Mouse (Mus musculus) brown adipose tissue, adult 24 weeks (tissue): ENCODE data around the gene Rassf5. TPM values are rescaled to one million over a fixed set of nuclear protein-coding genes. Genes with fewer than 3 reads are reported as not detected.
A peak's percentile ranks its signal among the peaks of the same experiment; 100 is the strongest.
"Not testable (repeated sequence)": the region's sequence is repeated elsewhere in the genome, so short reads cannot be mapped to it uniquely, and the experiment has no call there.

Experiments
- H3K27ac ChIP-seq: fragments of 200-500 bp; replicated peaks from 2 replicates; pipeline ENCODE4 v1.5.1; 2012; ENCODE audit warnings: low read depth, mild to moderate bottlenecking, low read length
- H3K4me1 ChIP-seq: fragments of 200-500 bp; 2 replicates; pipeline ENCODE4 v1.6.1; 2012; ENCODE audit warnings: low read length, mixed read lengths; ENCODE audit not compliant: control insufficient read depth, insufficient read depth, insufficient read length
- H3K4me3 ChIP-seq: fragments of 200-500 bp; 2 replicates; pipeline ENCODE4 v1.5.1; 2012; ENCODE audit warnings: low read depth, mild to moderate bottlenecking, low read length, moderate library complexity; ENCODE audit not compliant: insufficient read depth
- polyA plus RNA-seq: library from polyadenylated mRNA; stranded (reverse); fragments of >200 nt; gene quantifications from 2 replicates; pipeline ENCODE4 v1.2.4, GENCODE M21; 2012; ENCODE audit not compliant: missing spikeins, insufficient read depth, insufficient read length

Gene Rassf5
- polyA plus RNA-seq, 1 experiment, result 0.99 TPM

DNA sequence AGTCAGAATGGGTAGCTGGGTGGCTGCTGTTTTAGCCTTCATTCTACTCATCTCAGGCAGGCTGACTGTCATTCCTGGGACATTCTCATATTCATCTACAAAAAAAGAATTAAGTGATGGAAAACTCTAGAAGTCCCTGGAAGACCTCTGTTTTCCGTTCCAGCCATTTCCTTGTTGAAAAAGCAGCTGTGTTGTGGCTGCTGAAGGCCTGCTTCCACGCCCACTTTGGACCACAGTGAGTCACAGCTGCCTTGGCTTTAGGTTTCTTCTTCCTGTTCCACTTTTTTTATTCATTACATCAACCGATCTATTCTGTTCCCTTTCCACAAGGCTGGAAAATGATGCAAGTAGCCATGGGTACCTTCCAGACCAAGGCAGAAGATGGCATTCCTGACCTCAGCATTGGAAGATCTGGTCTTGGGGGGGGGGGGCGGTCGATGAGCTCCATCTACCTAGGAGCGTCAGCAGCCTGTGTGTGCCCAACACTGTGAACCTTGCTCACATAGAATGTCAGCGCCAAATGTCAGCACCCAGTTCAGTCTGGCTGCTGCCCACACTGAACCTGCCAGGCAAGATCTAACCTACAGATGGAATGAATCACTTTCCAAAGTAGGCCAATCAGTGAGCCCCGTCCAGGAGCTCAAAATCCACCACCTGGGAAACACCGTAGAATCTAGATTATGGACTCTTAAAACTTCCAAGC is 60.7 kb downstream of the Rassf5 start:
- no peak overlapping the region for H3K4me3 ChIP-seq
- no peaks in the 10 kb centered on the region for H3K4me1 ChIP-seq
- H3K27ac ChIP-seq, result no peak overlapping the region; the same call in 1 of the 2 replicates

DNA sequence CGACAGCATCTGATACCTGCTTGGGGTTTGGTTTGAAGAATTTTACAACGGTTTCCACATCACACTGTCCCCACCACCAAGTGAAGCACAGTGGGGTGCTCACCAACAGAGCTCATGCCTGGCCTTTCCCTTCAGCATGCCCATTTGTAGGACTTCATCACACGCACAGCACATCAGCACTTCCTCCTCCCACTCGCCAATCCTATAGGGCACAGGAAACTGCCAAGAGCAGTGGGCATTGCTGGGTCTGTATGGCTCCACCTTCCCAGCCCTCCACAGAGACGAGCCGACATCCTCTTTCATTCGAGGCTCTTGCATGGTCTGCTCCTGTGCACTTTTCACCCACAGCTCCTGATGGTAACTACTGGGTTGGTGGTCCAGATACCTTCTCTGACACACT is 61.9 kb downstream of the Rassf5 start:
- Histone ChIP-seq H3K4me1 (no peaks in the 10 kb centered on the region), H3K27ac (no peak overlapping the region), H3K4me3 (no peak overlapping the region)

- H3K27ac ChIP-seq, result no peak overlapping the region
Measured at GRCm38 (mm10) chr1:131181642-131182527, 63.2 kb downstream of the Rassf5 start.

DNA sequence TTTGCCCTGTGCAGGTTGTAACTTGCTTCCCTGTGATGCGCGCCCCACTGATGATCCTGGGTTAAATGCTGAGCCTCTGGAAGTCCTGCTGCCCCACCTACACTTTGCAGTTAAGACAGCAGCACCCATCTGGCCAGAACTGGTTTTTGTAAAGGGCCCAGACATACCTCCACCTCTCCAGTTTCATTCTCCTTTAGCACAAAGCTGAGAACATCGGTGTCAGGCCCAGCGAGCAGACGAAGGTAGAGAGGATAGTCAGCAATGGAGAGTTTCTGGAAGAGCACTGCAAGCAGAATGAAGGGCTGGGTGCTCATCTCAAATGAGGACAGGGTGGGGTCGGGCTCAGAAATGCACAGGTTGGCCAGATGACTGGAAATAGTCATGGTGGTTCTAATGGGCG is 64.7 kb downstream of the Rassf5 start:
- Histone ChIP-seq H3K27ac (no peak overlapping the region), H3K4me3 (no peak overlapping the region), H3K4me1 (no peaks in the 10 kb centered on the region)

More at GRCm38 (mm10) chr1:131181642-131182527, 63.2 kb downstream of the Rassf5 start:
- H3K4me3 ChIP-seq, result no peak overlapping the region
- no peaks in the 10 kb centered on the region for H3K4me1 ChIP-seq

DNA sequence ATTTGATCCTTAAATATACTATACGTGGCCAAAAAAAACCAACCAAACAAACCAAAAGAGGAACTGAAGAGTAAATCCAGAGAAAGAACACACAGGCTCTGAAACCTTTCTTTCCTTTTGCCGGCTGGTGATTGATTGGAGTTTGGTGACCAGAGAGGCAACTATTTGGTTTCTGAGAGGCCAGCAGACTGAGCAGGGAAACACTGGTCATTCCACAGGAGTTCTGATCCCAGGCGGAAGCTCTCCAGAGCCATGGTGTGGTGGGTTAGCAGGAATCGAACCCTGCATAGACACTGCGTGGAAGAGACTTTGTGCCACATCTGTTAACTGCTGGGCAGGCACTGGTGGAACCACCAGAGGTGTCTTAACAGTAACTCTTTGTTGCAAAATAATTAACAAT is 67.0 kb downstream of the Rassf5 start:
- no peak overlapping the region for H3K27ac ChIP-seq
- H3K4me1 ChIP-seq, result peaks cover 5% of the 10 kb centered on the region
- no peak overlapping the region for H3K4me3 ChIP-seq

GRCm38 (mm10) chr1:131177249-131177648 is 67.8 kb downstream of the Rassf5 start:
- H3K4me1 ChIP-seq, result peaks cover 5% of the 10 kb centered on the region
- H3K4me3 ChIP-seq, result no peak overlapping the region
- no peak overlapping the region for H3K27ac ChIP-seq

GRCm38 (mm10) chr1:131175819-131176218 is 69.2 kb downstream of the Rassf5 start:
- Histone ChIP-seq H3K4me1 (peaks cover 5% of the 10 kb centered on the region), H3K4me3 (no peak overlapping the region), H3K27ac (no peak overlapping the region)

DNA sequence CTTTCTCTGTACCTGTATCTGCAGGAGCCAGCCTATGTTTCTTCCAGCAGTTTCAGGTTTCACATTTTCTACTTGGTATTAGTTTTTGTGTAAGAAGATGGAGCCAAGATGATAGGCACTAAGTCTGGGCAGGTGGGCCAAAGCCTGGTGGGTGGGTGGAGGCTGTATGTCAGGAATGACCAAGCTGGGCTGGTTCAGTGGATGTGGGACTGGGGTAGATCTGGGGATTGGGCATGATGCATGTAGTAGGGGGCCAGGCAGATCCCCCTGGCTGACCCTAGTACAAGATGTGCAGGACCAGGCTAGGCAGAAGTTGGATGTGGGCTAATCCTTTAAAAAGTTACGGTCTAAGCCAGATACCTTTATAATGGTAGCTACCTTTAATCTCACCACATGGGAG is 69.9 kb downstream of the Rassf5 start:
- H3K4me1 ChIP-seq, result peaks cover 5% of the 10 kb centered on the region
- no peak overlapping the region for H3K27ac ChIP-seq
- no peak overlapping the region for H3K4me3 ChIP-seq

- Histone ChIP-seq H3K4me1 (peaks cover 5% of the 10 kb centered on the region), H3K27ac (no peak overlapping the region), H3K4me3 (no peak overlapping the region)
Measured at GRCm38 (mm10) chr1:131174299-131174861, 70.7 kb downstream of the Rassf5 start.

GRCm38 (mm10) chr1:131173809-131174208 is 71.2 kb downstream of the Rassf5 start:
- Histone ChIP-seq H3K4me1 (peaks cover 5% of the 10 kb centered on the region), H3K27ac (peak overlapping the region; percentile 65), H3K4me3 (no peak overlapping the region)

GRCm38 (mm10) chr1:131173001-131173400 is 72.1 kb downstream of the Rassf5 start:
- Histone ChIP-seq H3K4me3 (0 out of 2 replicates have a peak overlapping the region, but pooled peaks have one; percentile 5), H3K27ac (peak overlapping the region; percentile 39; the same call in 1 of the 2 replicates), H3K4me1 (peaks cover 5% of the 10 kb centered on the region)

DNA sequence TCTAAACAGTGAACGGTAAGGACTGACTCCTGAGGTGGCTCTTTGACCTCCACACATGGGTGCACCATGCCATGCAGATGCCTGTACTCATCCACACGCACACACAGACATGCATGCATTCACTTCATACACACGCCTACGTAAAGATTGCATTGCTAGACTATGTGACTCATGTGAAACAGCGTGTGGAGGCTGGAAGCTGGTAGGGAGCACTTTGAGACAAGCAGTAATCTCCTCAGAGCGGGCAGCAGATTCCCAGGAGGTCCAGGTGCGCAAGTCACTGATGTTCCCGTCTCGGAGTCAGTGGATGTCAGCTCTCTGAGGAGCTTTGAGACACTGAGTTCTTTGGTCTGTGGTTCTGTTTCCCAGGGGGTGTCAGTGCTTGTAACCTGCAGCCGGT is 77.4 kb downstream of the Rassf5 start:
- H3K4me1 ChIP-seq, result no peaks in the 10 kb centered on the region
- no peak overlapping the region for H3K4me3 ChIP-seq
- no peak overlapping the region for H3K27ac ChIP-seq

- Histone ChIP-seq H3K4me3 (no peak overlapping the region), H3K27ac (no peak overlapping the region)
Measured at GRCm38 (mm10) chr1:131164427-131164826, 80.6 kb downstream of the Rassf5 start.

GRCm38 (mm10) chr1:131161091-131161490 is 84.0 kb downstream of the Rassf5 start:
- no peak overlapping the region for H3K27ac ChIP-seq
- H3K4me3 ChIP-seq, result no peak overlapping the region
- no peaks in the 10 kb centered on the region for H3K4me1 ChIP-seq

More at GRCm38 (mm10) chr1:131164427-131164826, 80.6 kb downstream of the Rassf5 start:
- no peaks in the 10 kb centered on the region for H3K4me1 ChIP-seq

DNA sequence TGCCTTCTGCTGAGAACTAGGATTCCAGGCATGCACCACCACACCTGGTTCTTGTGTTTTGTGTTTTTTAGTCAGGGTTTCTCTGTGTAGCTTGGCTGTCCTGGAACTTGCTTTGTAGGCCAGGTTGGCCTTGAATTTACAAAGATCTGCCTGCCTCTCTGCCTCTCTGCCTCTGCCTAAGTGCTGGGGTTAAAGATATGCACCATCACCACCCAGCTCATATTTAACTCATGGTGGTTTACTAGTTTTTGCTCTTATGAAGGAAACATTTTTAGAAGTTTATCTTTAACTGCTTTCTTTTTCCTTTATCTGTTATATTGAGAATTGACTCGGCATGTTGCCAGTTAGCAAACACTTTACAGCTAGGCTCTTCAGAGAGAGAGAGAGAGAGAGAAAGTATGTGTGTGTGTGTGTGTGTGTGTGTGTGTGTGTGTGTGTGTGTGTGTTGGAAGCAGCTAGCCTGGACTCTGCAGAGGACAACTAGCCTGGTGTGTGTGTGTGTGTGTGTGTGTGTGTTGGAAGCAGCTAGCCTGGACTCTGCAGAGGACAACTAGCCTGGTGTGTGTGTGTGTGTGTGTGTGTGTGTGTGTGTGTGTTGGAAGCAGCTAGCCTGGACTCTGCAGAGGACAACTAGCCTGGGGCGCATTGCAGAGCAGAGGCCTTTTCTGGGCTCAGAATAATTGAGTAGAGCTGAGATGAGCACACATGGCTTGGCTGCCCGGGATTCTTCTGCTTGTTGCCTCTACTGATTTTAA is 85.3 kb downstream of the Rassf5 start:
- H3K4me3 ChIP-seq, H3K27ac ChIP-seq, H3K4me1 ChIP-seq: not testable (repeated sequence)
